Mouse (Mus musculus): ENCODE measurements around the gene Snrk. TPM values are rescaled to one million over a fixed set of nuclear protein-coding genes. Genes with fewer than 3 reads are reported as not detected.

The Snrk gene
- polyA plus RNA-seq, 1 experiment from 2014 or later, result 56.1 TPM

DNA sequence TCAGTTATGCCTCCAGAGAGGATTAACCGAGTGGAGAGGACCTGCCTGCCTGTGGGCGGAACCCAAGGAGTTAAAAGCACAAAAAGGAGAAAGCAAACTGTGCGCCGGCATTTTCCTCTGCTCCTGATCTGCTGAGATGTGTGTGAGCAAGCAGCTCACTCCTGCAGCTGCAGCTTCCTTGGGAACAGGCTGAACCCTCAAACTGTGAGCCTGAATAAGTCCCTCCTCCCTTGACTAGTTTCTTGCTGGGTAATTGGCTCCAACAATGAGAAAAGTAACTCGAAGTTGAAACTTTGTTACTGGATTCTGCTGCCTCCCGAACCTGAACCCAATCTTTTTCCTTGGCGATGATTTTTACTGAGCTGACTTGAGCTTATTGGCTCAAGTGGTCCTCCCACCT lies 25.9 kb upstream of the Snrk start:
- Histone ChIP-seq H3K9me3 (no peaks in the 10 kb centered on the region), H3K4me3 (replicated peaks) (no peak overlapping the region), H3K9ac (no peak overlapping the region), H3K27me3 (replicated peaks) (no peaks in the 10 kb centered on the region), H3K4me1 (0 out of 2 replicates have a peak, but pooled peaks cover 6% of the 10 kb centered on the region), H3K4me2 (no peak overlapping the region), H3K36me3 (no peaks in the 10 kb centered on the region), H3K27ac (peak overlapping the region; percentile 52)
- WGBS, result 51% methylated on average over 7 of the region's 7 CpGs
- ATAC-seq (ENCODE audit: insufficient read depth, low FRiP score, low read depth), result no peak

GRCm38 (mm10) chr9:122091782-122092228 lies 25.3 kb upstream of the Snrk start:
- Histone ChIP-seq H3K27me3 (replicated peaks) (no peaks in the 10 kb centered on the region), H3K4me1 (0 out of 2 replicates have a peak, but pooled peaks cover 6% of the 10 kb centered on the region), H3K36me3 (no peaks in the 10 kb centered on the region), H3K4me2 (no peak overlapping the region), H3K9me3 (no peaks in the 10 kb centered on the region), H3K4me3 (replicated peaks) (no peak overlapping the region), H3K27ac (peak overlapping the region; percentile 52), H3K9ac (no peak overlapping the region)
- 7% methylated on average over 5 of the region's 5 CpGs for WGBS
- peak; percentile 27; the same call in 1 of the 2 replicates for ATAC-seq (ENCODE audit: insufficient read depth, low FRiP score, low read depth)

DNA sequence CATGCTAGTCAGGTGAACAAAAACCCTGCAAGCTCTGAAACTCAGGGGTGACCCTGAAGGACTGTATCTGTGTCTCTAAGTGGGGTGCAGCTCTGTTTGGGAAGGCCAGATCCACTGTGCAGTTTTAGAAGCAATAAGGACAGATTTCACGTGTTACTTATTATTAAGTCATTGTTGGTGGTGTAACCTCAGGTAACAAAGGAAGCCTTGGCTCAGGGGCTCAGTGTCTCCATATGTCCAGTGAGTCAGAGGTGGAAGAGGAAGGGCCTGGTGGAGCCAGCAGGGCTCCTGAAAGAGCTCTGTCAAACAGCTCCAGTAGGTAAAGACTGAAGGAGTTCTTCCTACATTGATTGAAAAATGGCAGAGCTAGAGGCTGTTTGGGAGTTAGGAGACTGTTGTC lies 22.9 kb upstream of the Snrk start:
- WGBS, result 84% methylated on average over 1 of the region's 1 CpGs
- no peak for ATAC-seq (ENCODE audit: insufficient read depth, low FRiP score, low read depth)

DNA sequence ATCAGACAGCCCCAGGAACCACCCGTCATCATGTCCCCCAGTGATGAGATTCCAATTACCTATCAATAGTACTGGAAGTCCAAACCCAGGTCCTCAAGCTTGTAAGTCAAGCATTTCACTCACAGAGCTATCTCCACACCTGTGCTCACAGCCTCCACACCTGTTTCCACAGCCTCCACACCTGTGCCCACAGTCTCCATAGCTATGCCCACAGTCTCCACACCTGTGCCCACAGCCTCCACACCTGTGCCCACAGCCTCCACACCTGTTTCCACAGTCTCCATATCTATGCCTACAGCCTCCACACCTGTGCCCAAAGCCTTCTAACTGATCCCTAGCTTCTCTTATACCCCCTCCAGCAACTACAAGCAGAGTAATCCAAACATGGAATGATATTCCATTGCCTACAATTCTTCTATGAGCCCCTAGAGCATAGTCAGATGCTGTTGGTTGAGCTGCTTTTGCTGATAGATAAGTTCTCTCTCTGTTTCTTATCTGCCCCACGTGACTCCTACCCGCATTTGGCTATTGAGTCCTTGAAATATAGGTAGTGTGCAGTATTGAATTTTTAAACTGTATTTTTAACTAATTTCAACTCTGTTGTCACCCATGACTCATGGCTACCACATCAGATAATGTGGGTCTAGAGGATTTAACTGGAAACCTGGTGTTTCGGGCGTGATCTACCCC lies 20.1 kb upstream of the Snrk start:
- no peak for ATAC-seq (ENCODE audit: insufficient read depth, low FRiP score, low read depth)

More for the DNA sequence above, 22.9 kb upstream of the Snrk start:
- Histone ChIP-seq H3K9me3 (no peaks in the 10 kb centered on the region), H3K36me3 (no peaks in the 10 kb centered on the region), H3K4me2 (no peak overlapping the region), H3K9ac (no peak overlapping the region), H3K4me3 (replicated peaks) (no peak overlapping the region), H3K27me3 (replicated peaks) (no peaks in the 10 kb centered on the region), H3K4me1 (0 out of 2 replicates have a peak, but pooled peaks cover 2% of the 10 kb centered on the region), H3K27ac (no peak overlapping the region)

DNA sequence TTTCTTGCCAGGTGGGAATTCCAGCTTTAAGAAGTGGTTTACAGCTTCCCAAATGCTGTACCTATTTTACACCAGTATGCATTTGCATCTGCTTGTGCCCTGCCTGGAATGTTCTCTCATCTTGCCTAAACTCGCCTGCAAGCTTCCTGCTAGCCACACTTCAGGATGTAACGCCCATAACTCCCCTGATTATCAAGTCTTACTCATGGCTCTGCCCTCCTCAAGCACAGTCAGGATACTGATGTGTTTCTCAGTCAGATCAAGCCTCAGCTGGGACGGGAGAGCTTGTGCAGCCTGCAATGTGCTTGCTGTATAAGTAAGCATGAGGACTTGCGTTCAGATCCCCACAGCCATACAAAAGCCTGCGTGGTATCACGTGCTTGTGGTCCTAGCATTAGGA lies 19.5 kb upstream of the Snrk start:
- Histone ChIP-seq H3K4me3 (replicated peaks) (no peak overlapping the region), H3K4me1 (no peaks in the 10 kb centered on the region), H3K27me3 (replicated peaks) (no peaks in the 10 kb centered on the region), H3K36me3 (no peaks in the 10 kb centered on the region), H3K9ac (no peak overlapping the region), H3K4me2 (no peak overlapping the region), H3K27ac (no peak overlapping the region), H3K9me3 (no peaks in the 10 kb centered on the region)
- 62% methylated on average over 6 of the region's 6 CpGs for WGBS
- no peak for ATAC-seq (ENCODE audit: insufficient read depth, low FRiP score, low read depth)

More for the DNA sequence above, 20.1 kb upstream of the Snrk start:
- no peak overlapping the region for H3K9ac ChIP-seq
- no peak overlapping the region for H3K4me2 ChIP-seq
- no peaks in the 10 kb centered on the region for H3K27me3 ChIP-seq (replicated peaks)
- no peaks in the 10 kb centered on the region for H3K9me3 ChIP-seq
- 87% methylated on average over 5 of the region's 5 CpGs for WGBS
- no peaks in the 10 kb centered on the region for H3K4me1 ChIP-seq
- no peak overlapping the region for H3K27ac ChIP-seq
- H3K4me3 ChIP-seq (replicated peaks), result no peak overlapping the region
- no peaks in the 10 kb centered on the region for H3K36me3 ChIP-seq

DNA sequence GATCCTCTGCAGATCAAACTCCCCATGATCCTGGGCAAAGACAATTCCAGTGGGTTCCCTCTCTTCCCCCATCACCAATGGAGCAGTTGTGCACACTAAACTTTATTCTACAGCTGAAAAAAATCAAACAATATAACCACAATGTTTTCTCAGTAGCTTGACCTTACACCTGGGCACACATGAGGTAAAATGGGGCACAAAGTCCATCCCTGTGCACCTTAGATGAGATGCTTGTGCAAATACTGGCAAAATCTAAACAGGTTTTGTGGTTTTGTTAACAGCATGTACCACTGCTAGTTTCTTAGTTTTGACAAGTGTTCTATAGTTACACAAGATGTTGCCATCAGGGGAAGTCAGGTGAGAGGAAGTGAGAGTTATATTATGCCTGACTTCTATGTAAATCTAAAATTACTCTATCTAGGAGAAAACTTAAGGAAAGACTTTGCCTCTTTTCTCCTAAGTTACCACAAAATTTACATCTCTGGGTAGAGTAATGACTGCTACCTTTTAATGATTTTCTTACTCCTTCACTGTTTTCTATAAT lies 16.4 kb upstream of the Snrk start:
- Histone ChIP-seq H3K4me2 (no peak overlapping the region), H3K4me3 (replicated peaks) (no peak overlapping the region), H3K9ac (no peak overlapping the region), H3K9me3 (no peaks in the 10 kb centered on the region), H3K4me1 (no peaks in the 10 kb centered on the region), H3K27ac (no peak overlapping the region), H3K27me3 (replicated peaks) (no peaks in the 10 kb centered on the region), H3K36me3 (no peaks in the 10 kb centered on the region)
- no peak for ATAC-seq (ENCODE audit: insufficient read depth, low FRiP score, low read depth)

- Histone ChIP-seq H3K9ac (no peak overlapping the region), H3K4me3 (replicated peaks) (no peak overlapping the region), H3K4me2 (no peak overlapping the region), H3K27me3 (replicated peaks) (no peaks in the 10 kb centered on the region), H3K27ac (no peak overlapping the region), H3K36me3 (no peaks in the 10 kb centered on the region), H3K9me3 (no peaks in the 10 kb centered on the region), H3K4me1 (no peaks in the 10 kb centered on the region)
- ATAC-seq (ENCODE audit: insufficient read depth, low FRiP score, low read depth), result no peak
- 53% methylated on average over 4 of the region's 4 CpGs for WGBS
These were observed 15.9 kb upstream of the Snrk start for GRCm38 (mm10) chr9:122101196-122101595.

DNA sequence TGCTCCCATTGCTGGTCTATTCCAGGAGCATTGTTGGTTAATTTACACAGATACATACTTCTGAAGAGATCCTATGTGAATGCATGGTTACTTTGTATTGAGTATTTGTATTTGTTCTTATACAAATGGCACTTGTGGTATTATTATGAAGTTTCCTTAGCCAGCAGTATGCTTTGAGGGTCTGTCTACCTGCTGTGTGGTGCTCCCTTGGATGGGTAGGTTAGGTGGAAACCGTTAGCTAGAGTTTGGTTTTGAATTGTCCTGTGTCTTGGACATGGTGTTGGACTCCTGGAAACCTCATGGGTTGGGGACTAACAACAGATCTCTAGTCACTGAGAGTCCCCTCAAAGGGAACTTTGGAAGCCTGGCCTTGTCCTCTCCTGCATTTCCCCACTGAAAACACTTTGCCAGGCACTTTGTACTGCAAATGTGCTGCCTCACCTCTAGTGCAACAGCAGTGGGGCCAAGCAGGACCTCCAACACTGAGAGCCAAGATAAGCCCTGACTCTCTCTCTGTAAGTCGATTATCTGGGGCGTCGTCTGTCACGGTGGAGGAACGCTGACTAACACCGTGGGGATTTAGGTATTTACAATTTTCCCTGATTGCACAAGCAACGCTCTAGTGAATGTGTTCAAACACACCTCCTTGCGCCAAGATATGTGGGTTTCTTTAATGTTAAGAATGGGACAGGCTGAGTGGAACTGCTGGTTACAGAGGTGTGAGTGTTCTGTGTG lies 13.3 kb upstream of the Snrk start:
- H3K4me2 ChIP-seq, result no peak overlapping the region
- WGBS, result 42% methylated on average over 9 of the region's 9 CpGs
- H3K9ac ChIP-seq, result no peak overlapping the region
- H3K4me1 ChIP-seq, result no peaks in the 10 kb centered on the region
- peak overlapping the region; percentile 58; the same call in 1 of the 2 replicates for H3K27ac ChIP-seq
- peak; percentile 78; the same call in 1 of the 2 replicates for ATAC-seq (ENCODE audit: insufficient read depth, low FRiP score, low read depth)
- no peaks in the 10 kb centered on the region for H3K27me3 ChIP-seq (replicated peaks)
- H3K4me3 ChIP-seq (replicated peaks), result no peak overlapping the region
- no peaks in the 10 kb centered on the region for H3K9me3 ChIP-seq
- H3K36me3 ChIP-seq, result no peaks in the 10 kb centered on the region

DNA sequence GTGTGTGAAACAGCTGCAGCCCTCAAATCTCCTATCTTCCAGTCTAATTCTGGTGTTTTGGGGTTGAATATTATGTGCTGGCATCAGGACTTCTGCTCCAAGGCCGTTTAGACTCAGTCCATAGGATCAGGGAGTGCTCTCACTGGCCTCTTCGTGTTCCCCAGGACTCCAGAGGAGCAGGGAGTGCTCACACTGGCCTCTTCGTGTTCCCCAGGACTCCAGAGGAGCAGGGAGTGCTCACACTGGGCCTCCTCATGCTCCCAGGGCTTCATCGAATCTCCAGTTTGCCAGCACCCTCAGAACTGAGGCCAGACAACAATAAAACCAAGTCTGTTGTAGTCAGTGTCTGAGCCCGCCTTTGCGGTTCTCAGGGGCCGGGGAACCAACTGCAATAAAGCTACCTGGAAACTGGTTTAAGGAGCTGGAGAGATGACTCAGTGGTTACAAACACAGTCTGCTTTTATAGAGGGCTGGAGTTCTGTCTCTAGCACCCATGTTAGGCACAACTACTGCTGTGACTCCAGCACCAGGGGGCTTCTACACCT lies 12.7 kb upstream of the Snrk start:
- H3K9ac ChIP-seq, result no peak overlapping the region
- no peaks in the 10 kb centered on the region for H3K4me1 ChIP-seq
- H3K36me3 ChIP-seq, result no peaks in the 10 kb centered on the region
- H3K27me3 ChIP-seq (replicated peaks), result no peaks in the 10 kb centered on the region
- H3K4me3 ChIP-seq (replicated peaks), result no peak overlapping the region
- no peak for ATAC-seq (ENCODE audit: insufficient read depth, low FRiP score, low read depth)
- WGBS, result 49% methylated on average over 7 of the region's 7 CpGs
- H3K27ac ChIP-seq, result peak overlapping the region; percentile 58; the same call in 1 of the 2 replicates
- H3K4me2 ChIP-seq, result no peak overlapping the region
- H3K9me3 ChIP-seq, result no peaks in the 10 kb centered on the region

DNA sequence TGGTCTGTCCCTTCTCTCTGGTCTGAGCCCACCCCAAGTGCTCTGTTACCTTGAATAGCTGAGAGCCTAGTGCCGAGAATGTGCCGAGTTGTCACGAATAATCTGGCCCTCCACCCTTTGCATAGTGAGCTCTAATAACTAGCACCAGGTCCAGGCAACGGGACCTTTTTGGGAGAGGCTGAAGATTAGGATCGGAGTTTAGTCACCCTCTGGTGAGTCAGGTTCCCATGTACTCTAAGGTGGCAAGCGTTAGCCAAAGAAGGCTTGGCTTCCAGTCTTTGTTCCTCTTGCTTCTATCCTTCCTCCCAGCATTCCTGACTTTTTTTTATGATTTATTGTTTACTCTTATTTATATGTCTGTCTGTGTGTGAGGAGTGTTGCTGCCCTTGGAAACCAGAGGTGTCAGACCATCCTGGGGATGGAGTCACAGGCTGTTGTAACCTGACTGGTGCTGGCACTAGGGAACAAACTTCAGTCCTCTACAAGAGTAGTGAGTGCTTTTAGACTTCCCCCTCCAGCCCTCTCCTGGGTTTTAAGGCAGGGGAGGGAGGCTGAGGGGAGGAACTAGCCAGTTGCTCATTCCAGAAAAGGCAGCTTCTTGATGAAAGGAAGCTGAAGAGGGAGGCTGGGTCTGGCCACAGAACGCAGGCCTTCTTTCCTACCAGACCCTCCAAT lies 9.2 kb upstream of the Snrk start:
- no peak for ATAC-seq (ENCODE audit: insufficient read depth, low FRiP score, low read depth)
- WGBS, result 52% methylated on average over 7 of the region's 7 CpGs
- H3K27ac ChIP-seq, result no peak overlapping the region

DNA sequence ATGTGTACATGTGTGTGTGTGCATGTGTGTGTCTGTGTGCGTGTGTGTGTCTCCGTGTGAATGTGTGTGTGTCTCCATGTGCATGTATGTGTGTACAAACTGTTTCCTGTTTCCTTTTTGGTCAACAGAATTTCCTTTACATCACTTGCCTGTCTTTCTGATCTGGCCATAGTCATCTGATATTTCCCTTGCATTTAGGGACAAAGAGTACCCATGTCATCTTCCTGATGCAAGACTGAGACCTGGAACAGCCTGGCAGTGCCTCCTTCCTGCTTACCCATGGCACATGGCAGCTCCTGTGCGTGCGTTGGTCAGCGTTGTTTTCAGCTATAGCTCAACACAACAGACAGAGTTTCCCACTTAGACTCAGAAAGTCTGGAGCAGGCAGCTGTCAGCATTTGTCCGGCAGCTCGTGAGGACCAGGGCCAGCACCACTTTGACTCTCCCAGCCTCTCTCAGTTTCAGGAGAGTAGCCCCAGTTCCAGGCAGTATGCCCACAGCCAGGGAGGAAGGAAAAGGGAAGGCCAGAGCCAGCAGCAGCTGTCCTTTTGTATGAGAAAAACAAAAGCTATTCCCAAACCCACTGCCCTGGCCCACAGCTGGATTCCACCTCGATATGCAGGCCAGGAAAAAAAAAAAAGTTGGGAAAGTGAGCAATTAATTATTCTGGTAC lies 7.4 kb upstream of the Snrk start:
- no peaks in the 10 kb centered on the region for H3K36me3 ChIP-seq
- H3K27ac ChIP-seq, result peak overlapping the region; percentile 63; the same call in 1 of the 2 replicates
- no peak for ATAC-seq (ENCODE audit: insufficient read depth, low FRiP score, low read depth)
- H3K4me2 ChIP-seq, result no peak overlapping the region
- no peaks in the 10 kb centered on the region for H3K27me3 ChIP-seq (replicated peaks)
- H3K4me1 ChIP-seq, result 0 out of 2 replicates have a peak, but pooled peaks cover 2% of the 10 kb centered on the region
- no peak overlapping the region for H3K9ac ChIP-seq
- 56% methylated on average over 8 of the region's 8 CpGs for WGBS
- H3K4me3 ChIP-seq (replicated peaks), result no peak overlapping the region
- no peaks in the 10 kb centered on the region for H3K9me3 ChIP-seq

More for the DNA sequence above, 9.2 kb upstream of the Snrk start:
- no peaks in the 10 kb centered on the region for H3K36me3 ChIP-seq
- no peaks in the 10 kb centered on the region for H3K9me3 ChIP-seq
- H3K4me1 ChIP-seq, result 0 out of 2 replicates have a peak, but pooled peaks cover 2% of the 10 kb centered on the region
- no peak overlapping the region for H3K4me2 ChIP-seq
- no peak overlapping the region for H3K4me3 ChIP-seq (replicated peaks)
- no peaks in the 10 kb centered on the region for H3K27me3 ChIP-seq (replicated peaks)
- no peak overlapping the region for H3K9ac ChIP-seq

All from stomach, embryonic 15.5 days (tissue).